Mouse (Mus musculus) midbrain, postnatal 0 days (tissue): Measurements from ENCODE around the gene Syt13. TPM values are rescaled to one million over a fixed set of nuclear protein-coding genes. Genes with fewer than 3 reads are reported as not detected.

ENCODE experiments used
- ATAC-seq: fragments of 200-750 bp; cut with Nextera tagmentation; 2 replicates; pipeline ENCODE4 v1.8.0; 2017; ENCODE audit warnings: moderate number of reproducible peaks, mild to moderate bottlenecking, moderate TSS enrichment, moderate library complexity; ENCODE audit not compliant: low FRiP score
- DNase-seq: peaks from one replicate; pipeline ENCODE4 v3.0.0-alpha.2; 2015; ENCODE audit warnings: low spot score
- H3K27ac ChIP-seq: fragments of 300-500 bp; sonication (generic); 2 replicates; pipeline ENCODE4 v1.5.1; 2014; ENCODE audit warnings: low read depth, mild to moderate bottlenecking, low read length, mixed read lengths
- H3K27me3 ChIP-seq: fragments of 300-500 bp; sonication (generic); 2 replicates; pipeline ENCODE4 v1.6.1; 2014; ENCODE audit warnings: low read length, control low read depth, mixed read lengths; ENCODE audit not compliant: insufficient read depth
- H3K36me3 ChIP-seq: fragments of 300-500 bp; sonication (generic); 2 replicates; pipeline ENCODE4 v1.6.1; 2014; ENCODE audit warnings: low read length, control low read depth, mixed read lengths; ENCODE audit not compliant: insufficient read depth
- H3K4me1 ChIP-seq: fragments of 300-500 bp; sonication (generic); 2 replicates; pipeline ENCODE4 v1.6.1; 2014; ENCODE audit warnings: mild to moderate bottlenecking, control low read depth, antibody characterized with exemption, low read length, mixed read lengths; ENCODE audit not compliant: insufficient read depth
- H3K4me2 ChIP-seq: fragments of 300-500 bp; sonication (generic); 2 replicates; pipeline ENCODE4 v1.6.1; 2014; ENCODE audit warnings: low read depth, mild to moderate bottlenecking, low read length, mixed read lengths; ENCODE audit not compliant: poor library complexity, severe bottlenecking
- H3K4me3 ChIP-seq: fragments of 300-500 bp; sonication (generic); 2 replicates; pipeline ENCODE4 v1.5.1; 2014; ENCODE audit warnings: low read depth, mild to moderate bottlenecking, low read length, moderate library complexity
- H3K9ac ChIP-seq: fragments of 300-500 bp; sonication (generic); replicated peaks from 2 replicates; pipeline ENCODE4 v1.6.1; 2014; ENCODE audit warnings: mild to moderate bottlenecking, low read length, moderate library complexity, mixed read lengths; ENCODE audit not compliant: poor library complexity, severe bottlenecking
- H3K9me3 ChIP-seq: fragments of 300-500 bp; sonication (generic); 2 replicates; pipeline ENCODE4 v1.6.1; 2016; ENCODE audit warnings: low read length, control low read depth
- CTCF ChIP-seq: IDR thresholded peaks from 2 replicates; pipeline ENCODE4 v1.5.1; 2016; ENCODE audit warnings: antibody characterized with exemption, mild to moderate bottlenecking
- WGBS: fragments of 180-500 bp; shearing (Covaris S2); extraction: QIAGEN DNeasy Blood & Tissue Kit; methylation state at CpG from one replicate; pipeline ENCODE4 v1.1.7; 2014; 5-methylcytosine and 5-hydroxymethylcytosine counted together
- polyA plus RNA-seq: library from polyadenylated mRNA; unstranded; fragments of >200 nt; fragmentation: Nextera tagmentation; extraction: Ambion mirVana; gene quantifications from 2 replicates; pipeline ENCODE4 v1.2.1, GENCODE M21; 2015
- total RNA-seq: library from RNA; depleted of rRNA; stranded (reverse); fragments of >200 nt; gene quantifications from 2 replicates; pipeline ENCODE4 v1.2.3, GENCODE M21; 2014

Syt13 gene
- total and polyA plus RNA-seq, 2 experiments from 2014 or later, result 106 to 188 TPM

GRCm38 (mm10) chr2:92874592-92874991 lies 40.3 kb upstream of the Syt13 start:
- 83% methylated on average over 1 of the region's 1 CpGs for WGBS
- Histone ChIP-seq H3K4me1 (peaks cover 3% of the 10 kb centered on the region; the same call in 1 of the 2 replicates), H3K9me3 (no peaks in the 10 kb centered on the region), H3K9ac (no peak overlapping the region), H3K27ac (no peak overlapping the region), H3K4me2 (no peak overlapping the region), H3K27me3 (no peaks in the 10 kb centered on the region), H3K4me3 (no peak overlapping the region), H3K36me3 (no peaks in the 10 kb centered on the region)
- no peak for TF ChIP-seq CTCF
- ATAC-seq (no peak), DNase-seq (no peak)

- TF ChIP-seq CTCF, result no peak
- ATAC-seq (no peak), DNase-seq (peak; percentile 40)
- Histone ChIP-seq H3K4me3 (no peak overlapping the region), H3K27me3 (no peaks in the 10 kb centered on the region), H3K9me3 (no peaks in the 10 kb centered on the region), H3K4me2 (no peak overlapping the region), H3K9ac (no peak overlapping the region), H3K27ac (no peak overlapping the region), H3K36me3 (no peaks in the 10 kb centered on the region), H3K4me1 (no peaks in the 10 kb centered on the region)
- WGBS, result 28% methylated on average over 3 of the region's 3 CpGs
Observed at GRCm38 (mm10) chr2:92877488-92877887, 37.4 kb upstream of the Syt13 start.

- Histone ChIP-seq H3K4me3 (no peak overlapping the region), H3K4me2 (no peak overlapping the region), H3K27ac (no peak overlapping the region), H3K9me3 (no peaks in the 10 kb centered on the region), H3K4me1 (no peaks in the 10 kb centered on the region), H3K27me3 (no peaks in the 10 kb centered on the region), H3K9ac (no peak overlapping the region), H3K36me3 (no peaks in the 10 kb centered on the region)
- ATAC-seq, result peak; percentile 52; the same call in 1 of the 2 replicates
- 6% methylated on average over 15 of the region's 15 CpGs for WGBS
- peak; percentile 87 for DNase-seq
- peak; percentile 98 for TF ChIP-seq CTCF
Observed at GRCm38 (mm10) chr2:92883039-92883911, 31.6 kb upstream of the Syt13 start.

GRCm38 (mm10) chr2:92883912-92884243 lies 31.0 kb upstream of the Syt13 start:
- H3K9me3 ChIP-seq, result no peaks in the 10 kb centered on the region
- H3K4me1 ChIP-seq, result no peaks in the 10 kb centered on the region
- H3K27ac ChIP-seq, result no peak overlapping the region
- no peaks in the 10 kb centered on the region for H3K27me3 ChIP-seq
- ATAC-seq (no peak), DNase-seq (peak; percentile 47)
- TF ChIP-seq CTCF, result no peak
- no peak overlapping the region for H3K4me2 ChIP-seq
- 0% methylated on average over 2 of the region's 2 CpGs for WGBS
- no peaks in the 10 kb centered on the region for H3K36me3 ChIP-seq
- H3K4me3 ChIP-seq, result no peak overlapping the region
- H3K9ac ChIP-seq, result no peak overlapping the region

GRCm38 (mm10) chr2:92884976-92885375 lies 29.9 kb upstream of the Syt13 start:
- no peak for DNase-seq
- H3K9me3 ChIP-seq, result no peaks in the 10 kb centered on the region
- no peak overlapping the region for H3K4me3 ChIP-seq
- no peak for ATAC-seq
- no peaks in the 10 kb centered on the region for H3K36me3 ChIP-seq
- H3K9ac ChIP-seq, result no peak overlapping the region
- no peaks in the 10 kb centered on the region for H3K4me1 ChIP-seq
- no peak for TF ChIP-seq CTCF
- no peaks in the 10 kb centered on the region for H3K27me3 ChIP-seq
- H3K27ac ChIP-seq, result no peak overlapping the region
- 93% methylated on average over 6 of the region's 6 CpGs for WGBS
- H3K4me2 ChIP-seq, result no peak overlapping the region

GRCm38 (mm10) chr2:92886862-92887261 lies 28.0 kb upstream of the Syt13 start:
- WGBS, result 76% methylated on average over 3 of the region's 3 CpGs
- Histone ChIP-seq H3K9ac (no peak overlapping the region), H3K27me3 (no peaks in the 10 kb centered on the region), H3K9me3 (no peaks in the 10 kb centered on the region), H3K4me2 (no peak overlapping the region), H3K4me3 (no peak overlapping the region), H3K36me3 (no peaks in the 10 kb centered on the region), H3K4me1 (no peaks in the 10 kb centered on the region), H3K27ac (no peak overlapping the region)
- DNase-seq (no peak), ATAC-seq (no peak)
- no peak for TF ChIP-seq CTCF
